Mouse (Mus musculus) erythroblast, adult 5-6 weeks (primary cell): ENCODE results near the gene Tmem270. TPM values are rescaled to one million over a fixed set of nuclear protein-coding genes. Genes with fewer than 3 reads are reported as not detected.

ENCODE experiments used
- ATAC-seq: replicated peaks from 2 replicates; pipeline ENCODE4 v1.8.0; 2016; ENCODE audit warnings: moderate number of reproducible peaks, mild to moderate bottlenecking, moderate TSS enrichment, inconsistent platforms; ENCODE audit not compliant: poor library complexity, low FRiP score, severe bottlenecking
- total RNA-seq, 2 experiments: library from RNA; stranded (forward) in 1 of 2; stranded (reverse) in 1 of 2; fragments of 150-400 nt in 1 of 2; fragments of 200-764, 138-1000 nt in 1 of 2; gene quantifications; 2 replicates each; pipeline versions ENCODE4 v1.2.3 to v1.2.4; 2015 to 2017; ENCODE audit warnings: low replicate concordance in 2 of 2

Tmem270 gene
- total RNA-seq, 2 experiments from 2014 or later, result 0.96 TPM; not detected in 1

DNA sequence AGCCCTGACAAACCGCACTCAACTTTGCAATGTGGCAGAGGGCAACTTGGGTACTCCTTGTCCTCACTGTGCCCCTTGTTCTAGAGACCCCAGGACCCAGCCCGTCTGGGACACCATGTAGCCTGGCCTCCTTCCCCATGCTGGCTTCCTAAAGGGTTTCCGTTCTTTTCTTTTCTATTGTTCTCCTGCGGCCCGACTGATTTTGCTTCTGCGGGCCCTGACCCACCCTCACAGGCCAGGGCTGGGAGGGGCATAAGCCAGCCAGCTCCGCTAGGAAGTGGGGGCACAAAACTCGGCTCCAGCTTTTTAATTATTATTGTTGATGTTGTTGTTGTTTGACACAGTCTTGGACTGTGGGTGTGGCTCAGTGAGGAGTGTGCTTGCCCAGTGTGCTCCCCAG, 15.0 kb downstream of the Tmem270 start:
- no peak for ATAC-seq

DNA sequence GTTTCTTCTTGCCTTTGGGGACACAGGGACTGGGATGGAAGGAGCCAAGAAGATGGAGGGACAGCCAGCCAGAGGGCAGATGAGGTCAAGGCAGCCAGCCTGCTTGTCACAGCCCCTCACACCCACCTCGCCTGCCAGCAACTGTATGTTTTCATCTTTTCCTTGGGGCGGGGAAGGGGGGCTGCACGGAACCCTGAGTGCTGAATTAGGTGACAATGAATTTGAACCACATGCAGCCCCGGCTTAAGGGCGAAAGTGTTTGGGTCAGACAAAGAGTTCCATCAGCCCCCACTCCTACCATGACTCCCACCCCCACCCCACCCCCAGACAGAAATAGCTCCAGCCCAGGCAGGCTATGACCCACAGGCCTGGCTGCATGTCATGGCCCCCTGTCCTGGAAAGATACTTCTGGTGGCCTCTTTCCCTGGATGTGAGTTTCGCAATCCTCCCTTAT, 15.9 kb downstream of the Tmem270 start:
- ATAC-seq, result no peak

DNA sequence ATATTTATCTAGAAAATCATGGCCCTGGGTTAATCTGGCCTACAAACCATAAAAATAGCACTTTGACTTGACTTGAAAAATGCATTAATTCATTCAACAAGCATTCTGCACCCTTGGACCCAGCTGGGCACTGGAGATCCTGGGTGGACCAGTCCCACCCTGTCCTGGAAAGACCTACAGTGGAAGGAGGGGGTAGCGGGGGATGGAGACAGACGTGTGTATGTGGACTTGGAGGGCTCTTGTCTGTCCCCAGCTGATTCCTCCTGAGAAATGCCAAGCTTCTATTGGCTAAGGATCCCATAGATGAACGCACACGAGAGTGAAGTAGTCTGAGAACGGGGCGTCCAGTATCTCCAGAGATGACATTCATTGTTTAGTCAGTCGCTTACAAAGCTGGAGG, 18.0 kb downstream of the Tmem270 start:
- no peak for ATAC-seq

DNA sequence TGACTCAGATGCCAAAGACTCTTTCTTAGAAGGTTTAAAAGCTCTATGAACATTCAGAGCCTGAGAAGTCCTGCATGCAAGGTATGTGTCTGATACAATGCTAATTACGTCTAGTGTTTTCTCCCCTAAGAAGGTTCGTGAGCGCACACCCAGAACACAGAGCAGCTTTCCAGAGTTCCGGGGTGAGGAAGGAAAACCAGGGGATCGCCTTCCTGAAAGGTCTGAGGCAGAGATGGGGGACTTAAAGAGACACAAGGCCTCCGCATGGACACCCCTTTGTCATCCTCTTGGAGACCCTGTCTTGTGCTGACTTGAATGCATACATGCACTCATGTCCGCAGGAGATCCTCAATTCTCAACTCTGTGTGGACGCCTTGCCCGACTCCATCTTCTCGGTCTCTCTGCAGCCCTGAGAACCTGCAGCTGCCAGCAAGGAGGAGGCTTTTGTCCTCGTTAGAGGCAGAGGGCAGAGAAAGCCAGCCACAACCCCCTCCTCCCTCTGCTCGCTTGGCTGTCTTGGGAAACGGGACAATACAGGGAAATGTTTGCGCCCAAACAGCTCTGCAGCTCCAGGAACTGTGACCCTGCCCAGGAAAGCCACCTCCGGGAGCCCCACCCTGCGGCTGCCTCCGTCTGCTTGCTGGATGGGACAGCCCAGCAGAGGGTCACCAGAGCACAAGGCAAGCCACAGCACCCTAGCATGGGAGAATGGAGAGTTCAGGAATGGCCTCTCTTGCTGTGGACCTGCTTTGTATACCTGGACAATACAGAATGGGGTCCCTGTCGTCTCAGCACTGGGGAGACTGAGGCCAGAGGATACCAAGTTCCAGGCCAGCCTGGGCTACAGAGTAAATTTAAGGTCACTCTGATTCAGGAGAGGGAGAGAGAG, 18.8 kb downstream of the Tmem270 start:
- ATAC-seq, result no peak

DNA sequence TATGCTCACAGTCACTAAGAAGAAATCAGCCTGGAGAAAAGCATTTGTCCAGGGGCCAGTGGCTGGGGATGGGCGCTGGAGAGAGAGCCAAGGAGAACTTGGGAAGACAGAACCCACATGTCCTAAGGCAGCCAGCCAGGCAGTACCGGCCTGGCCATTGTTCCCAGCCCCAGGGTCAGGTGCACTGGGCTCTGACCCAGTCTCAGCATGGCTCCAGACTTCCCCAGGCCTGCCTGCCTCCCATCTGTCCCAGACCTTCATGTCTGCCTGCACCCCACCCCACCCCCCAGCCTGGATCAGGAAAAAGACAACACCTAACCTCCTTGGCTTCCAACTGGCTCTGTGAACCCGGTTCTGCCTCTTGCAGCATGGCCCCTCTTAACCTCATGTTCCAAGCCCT, 23.5 kb downstream of the Tmem270 start:
- ATAC-seq, result no peak; the same call in 1 of the 2 replicates

DNA sequence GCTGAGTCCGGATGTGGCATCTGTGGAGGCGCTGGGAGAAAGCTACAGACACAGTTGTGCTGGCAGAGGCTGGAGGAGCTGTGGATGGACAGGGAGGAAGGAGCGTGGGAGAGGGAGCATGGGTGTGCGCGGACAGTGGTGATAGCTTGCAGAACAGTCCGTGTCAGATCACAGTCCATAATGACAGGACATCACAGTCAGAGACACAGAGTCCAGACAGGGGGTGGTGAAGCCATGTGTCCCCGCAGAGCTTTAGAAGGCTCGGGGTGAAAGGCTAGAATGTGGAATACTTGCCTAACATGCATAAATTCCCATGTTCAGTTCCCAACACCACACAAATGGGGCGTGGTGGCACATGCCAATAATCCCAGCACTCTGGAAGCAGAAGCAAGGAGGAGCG, 29.7 kb downstream of the Tmem270 start:
- ATAC-seq, result no peak

DNA sequence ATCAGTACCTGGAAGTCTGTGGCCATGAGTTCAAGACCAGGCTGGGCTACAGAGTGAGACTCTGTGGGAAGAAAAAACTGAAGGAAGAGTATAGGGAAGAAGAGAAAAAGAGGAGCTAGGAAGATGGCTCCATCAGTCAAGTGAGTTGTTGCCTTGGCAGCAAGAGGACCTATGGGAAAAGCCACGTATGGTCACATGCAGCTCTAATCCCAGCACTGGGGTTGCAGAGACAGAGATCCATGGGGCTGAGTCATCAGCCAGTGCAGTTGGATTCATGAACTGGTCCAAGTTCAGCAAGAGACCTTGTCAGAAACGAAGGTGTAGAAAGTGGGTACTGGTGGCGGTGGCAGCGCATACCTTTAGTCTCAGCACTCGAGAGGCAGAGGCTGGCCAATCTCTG, 31.3 kb downstream of the Tmem270 start:
- ATAC-seq, result no peak

DNA sequence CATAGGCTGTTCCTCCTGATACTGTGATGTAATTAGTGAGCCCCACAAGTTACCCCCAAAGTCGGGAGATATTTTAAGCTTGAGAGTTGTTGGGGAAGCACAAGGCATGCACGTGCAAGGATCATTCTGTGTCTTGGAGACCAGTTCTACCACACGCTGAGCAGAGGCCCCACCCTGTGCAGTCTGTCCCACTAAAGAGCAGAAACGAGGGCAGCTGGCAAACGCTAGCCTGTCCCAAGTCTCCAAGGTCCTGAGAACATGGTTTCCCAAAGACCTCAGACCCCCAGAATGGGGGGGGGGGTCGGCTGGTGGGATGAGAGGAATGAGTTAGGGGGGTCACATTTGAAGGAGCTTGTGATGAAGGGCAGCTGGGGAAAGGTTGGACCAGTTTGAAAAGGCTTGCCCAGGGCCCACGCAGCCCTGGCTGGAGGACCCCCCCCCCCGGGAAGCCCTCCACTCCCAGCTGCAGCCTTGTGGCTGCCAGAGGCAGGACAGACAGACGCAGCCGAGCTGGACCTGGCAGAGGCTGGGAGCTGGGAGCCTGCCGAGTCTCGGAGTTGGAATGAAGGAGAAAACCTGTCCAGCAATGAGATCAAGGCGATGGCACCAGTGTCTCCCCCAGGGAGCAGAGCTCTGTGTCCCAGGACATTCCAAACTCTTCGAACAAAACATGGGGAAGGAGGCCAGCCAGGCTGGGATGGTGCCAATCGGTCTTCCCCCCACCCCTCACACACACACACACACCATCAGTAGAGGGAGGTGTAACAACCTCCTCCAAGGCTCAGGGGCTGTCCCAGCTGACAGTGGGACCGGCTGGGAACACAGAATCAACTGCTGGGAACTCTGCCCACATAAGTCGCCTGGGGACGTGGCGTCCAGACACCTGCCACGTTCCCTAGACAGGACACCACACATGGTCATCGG, 32.3 kb downstream of the Tmem270 start:
- no peak for ATAC-seq

DNA sequence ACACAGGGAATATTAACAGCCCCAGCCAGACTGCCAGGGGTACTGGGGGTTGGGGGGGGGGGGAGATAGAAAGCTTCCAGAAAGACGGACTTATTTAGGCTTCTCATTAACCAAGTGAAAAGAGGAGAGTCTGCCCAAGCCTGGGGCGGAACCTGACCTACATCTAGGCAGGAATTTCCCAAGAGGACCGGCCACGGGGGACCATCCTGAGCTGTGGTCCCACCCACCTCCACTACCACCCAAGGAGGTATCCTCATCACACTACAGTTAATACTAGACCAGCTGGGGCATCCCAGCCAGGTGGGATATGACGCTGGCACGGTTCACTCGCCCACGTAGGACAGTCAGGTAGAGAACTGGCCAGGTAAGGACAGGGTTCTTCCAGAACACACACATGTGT, 33.5 kb downstream of the Tmem270 start:
- ATAC-seq, result no peak

DNA sequence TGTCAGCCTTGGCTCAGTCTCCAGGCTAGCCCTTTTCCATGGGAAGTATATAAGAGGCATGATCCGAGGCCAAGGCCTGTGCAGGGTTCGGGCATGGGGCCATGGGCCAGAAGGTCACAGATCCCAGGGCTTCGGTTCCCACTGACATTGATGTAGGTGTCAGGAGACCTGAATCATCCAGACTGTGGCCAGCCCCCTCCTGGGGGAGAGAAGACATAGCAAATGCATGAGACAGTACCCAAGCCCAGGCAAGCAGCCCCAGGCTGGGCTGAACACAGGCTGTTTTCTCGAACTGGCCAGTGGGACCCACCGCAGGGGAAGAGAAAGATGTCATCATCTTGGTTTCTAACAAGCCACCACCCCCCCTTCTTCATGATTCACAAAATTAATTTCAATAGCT, 33.9 kb downstream of the Tmem270 start:
- ATAC-seq, result no peak

DNA sequence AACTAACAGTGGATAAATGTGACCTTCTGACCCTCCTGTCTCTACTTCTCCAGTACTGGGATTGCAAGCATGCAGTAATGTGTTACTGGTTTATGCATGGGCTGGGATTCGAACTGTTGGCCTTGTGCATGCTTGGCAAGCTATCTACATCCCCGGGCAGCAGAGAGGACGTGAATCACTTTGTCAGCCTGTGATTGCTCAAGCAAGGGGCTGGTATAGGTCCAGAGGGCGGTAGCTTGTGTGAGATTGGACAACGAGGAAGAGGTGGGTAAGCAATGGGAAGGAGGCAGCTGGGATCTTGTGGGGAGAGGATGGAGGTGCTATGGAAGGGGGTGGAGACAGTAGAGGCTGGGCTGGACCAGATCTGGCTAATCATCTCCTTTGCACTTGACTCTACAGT, 38.0 kb downstream of the Tmem270 start:
- no peak for ATAC-seq

DNA sequence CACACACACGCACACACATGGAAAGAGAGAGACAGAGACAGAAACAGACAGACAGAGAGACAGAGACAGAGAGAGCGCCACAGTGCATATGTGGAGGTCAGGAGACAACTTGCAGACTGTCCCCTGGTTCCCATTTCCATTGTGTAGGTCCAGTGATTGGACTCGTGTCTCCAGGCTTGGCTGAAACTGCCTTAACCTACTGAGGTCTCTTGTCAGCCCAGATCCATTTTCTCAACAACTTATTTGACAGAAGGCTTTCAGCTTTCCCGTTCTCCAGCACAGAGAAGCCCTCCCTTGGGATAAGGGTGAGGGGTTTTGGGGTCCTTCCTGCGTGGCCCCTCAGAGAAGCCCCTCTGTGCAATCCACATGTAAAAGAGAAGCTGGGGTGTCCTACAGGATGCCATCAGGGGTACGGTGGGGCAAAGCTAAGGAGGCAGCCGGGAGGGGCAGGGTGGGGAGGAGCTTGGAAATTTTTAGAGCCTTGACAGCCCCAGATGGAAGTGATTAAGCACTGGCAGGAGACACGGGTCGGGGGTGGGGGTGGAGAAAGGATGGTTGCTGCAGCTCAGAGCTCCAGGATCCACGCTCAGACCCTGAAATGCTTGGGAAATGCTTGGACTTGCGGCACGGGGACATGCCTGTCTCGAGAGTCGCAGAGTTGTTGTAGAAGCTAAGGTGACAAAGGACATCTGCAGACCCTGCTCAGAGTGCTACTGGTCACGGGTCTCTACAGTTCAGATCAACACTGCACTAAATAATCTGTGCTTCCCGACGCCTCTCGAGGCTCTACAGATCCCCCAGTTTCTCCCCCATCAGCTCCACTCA, 39.0 kb downstream of the Tmem270 start:
- ATAC-seq, result no peak

DNA sequence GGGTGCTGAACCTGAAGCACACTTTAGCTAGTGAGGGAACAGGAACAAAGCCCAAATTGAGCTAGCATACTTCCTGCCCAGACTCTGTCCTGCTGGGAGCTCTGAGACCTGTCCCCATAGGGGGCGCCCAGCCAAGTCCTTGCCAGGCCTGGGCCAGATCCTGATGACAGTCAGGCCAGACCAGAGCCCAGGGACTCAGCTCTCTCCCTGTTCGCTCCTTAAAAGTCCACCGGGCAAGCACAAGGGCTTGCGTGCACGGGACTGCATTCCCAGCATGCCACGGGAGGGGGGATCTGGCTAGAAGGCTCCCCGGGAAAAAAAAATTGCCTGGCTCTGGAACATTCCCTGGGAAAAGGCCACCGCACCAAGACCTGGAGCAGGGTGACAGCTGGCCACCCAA, 41.4 kb downstream of the Tmem270 start:
- no peak for ATAC-seq

DNA sequence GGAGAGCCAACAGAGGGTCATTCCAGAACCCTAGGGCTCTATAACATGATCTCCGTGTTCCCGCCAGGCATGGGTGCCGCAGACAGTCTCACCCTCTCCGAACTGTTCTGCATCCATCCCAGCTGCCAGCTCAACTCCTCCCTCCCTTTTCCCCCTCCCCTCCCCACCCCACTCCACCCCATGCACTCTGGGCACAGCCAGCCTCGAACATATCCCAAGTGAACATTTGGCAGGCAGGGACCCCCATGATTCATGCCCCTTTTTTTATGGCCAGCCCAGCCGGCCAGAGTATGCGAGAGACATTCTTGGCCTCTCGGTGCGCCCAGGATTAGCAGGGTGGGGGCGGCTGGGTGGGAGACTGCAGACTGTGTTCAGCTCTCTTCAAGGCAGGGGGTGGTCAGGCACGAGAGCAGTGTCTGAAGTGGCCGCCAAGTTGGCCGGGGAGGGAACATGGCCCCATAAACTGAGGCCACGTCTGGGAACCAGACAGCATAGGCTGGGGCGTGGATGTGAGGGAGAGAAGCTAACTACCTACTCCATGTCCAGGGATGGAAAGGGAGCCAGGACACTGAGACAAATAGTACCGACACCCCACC, 44.5 kb downstream of the Tmem270 start:
- no peak for ATAC-seq

DNA sequence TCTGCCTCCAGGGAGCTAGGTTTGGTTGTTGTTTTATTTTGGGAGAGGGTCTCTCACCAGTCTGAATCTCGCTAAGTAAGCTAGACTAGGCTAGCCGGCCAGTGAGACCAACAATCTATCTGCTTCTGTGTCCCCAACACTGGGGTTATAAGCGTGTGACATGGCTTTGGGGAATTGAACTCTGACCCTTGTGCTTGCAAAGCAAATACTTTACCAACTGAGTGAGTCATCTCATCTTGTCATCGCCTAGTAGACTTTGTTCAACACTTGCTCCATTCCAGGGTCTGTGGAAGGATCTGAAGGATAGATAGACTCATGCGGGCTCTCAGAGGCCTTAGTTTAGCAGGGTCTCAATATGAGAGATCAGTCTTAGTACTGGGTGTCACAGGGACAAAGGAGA, 47.3 kb downstream of the Tmem270 start:
- ATAC-seq, result no peak

DNA sequence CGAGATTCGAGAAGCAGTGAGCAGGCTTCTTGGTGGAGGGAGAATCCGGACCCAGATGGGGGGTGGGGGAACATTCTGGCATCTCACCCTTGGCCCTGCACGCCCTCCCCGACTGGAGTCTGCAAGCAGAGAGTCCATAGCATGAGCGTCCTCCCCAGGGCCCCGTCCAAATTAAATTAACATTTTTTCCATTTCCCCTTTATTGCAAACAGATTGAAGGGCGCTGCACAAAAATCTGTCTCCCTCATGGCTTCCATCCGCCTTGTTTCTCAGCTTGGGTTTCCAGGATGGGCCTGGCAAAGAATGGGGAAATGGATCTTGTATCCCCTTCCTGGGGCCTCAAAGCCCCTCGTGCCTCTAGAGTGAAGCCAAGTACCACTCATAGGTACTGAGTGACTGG, 48.2 kb downstream of the Tmem270 start:
- ATAC-seq, result no peak

DNA sequence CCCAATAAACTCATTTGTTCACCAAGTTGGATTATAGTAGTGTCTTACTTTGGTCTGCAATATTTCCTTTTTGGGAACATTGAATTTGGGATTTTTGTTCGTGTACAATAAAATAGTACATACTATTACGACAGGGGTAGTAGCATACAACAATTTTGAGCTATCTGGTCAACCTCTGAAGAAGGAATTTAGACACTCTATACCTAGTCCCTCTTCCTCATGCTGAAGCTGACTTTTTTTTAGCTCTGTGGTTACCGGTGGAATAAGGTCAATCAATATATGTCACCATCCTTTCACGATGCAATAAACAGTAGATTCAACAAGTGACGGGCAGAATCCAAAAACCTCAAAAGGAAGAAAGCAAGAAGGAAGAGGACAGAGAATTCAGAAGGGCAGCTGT, 53.7 kb downstream of the Tmem270 start:
- no peak for ATAC-seq
